Mouse (Mus musculus) midbrain, embryonic 15.5 days (tissue): ENCODE measurements around the gene Gm13090. TPM values are rescaled to one million over a fixed set of nuclear protein-coding genes. Genes with fewer than 3 reads are reported as not detected.

Experiments used
- ATAC-seq: fragments of 200-750 bp; cut with Nextera tagmentation; replicated peaks from 2 replicates; pipeline ENCODE4 v1.8.0; 2017; ENCODE audit warnings: moderate TSS enrichment
- H3K27ac ChIP-seq: fragments of 300-500 bp; sonication (generic); 2 replicates; pipeline ENCODE4 v1.5.1; 2015; ENCODE audit warnings: mild to moderate bottlenecking, inconsistent platforms
- H3K27me3 ChIP-seq: fragments of 300-500 bp; sonication (generic); replicated peaks from 2 replicates; pipeline ENCODE4 v1.6.1; 2015; ENCODE audit warnings: inconsistent platforms
- H3K36me3 ChIP-seq: fragments of 300-500 bp; sonication (generic); replicated peaks from 2 replicates; pipeline ENCODE4 v1.6.1; 2015; ENCODE audit warnings: inconsistent platforms
- H3K4me1 ChIP-seq: fragments of 300-500 bp; sonication (generic); 2 replicates; pipeline ENCODE4 v1.6.1; 2015; ENCODE audit warnings: inconsistent platforms
- H3K4me2 ChIP-seq: fragments of 300-500 bp; sonication (generic); 2 replicates; pipeline ENCODE4 v1.6.1; 2015; ENCODE audit warnings: inconsistent platforms, mild to moderate bottlenecking, moderate library complexity
- H3K4me3 ChIP-seq: fragments of 300-500 bp; sonication (generic); 2 replicates; pipeline ENCODE4 v1.5.1; 2015; ENCODE audit warnings: mild to moderate bottlenecking, inconsistent platforms
- H3K9ac ChIP-seq: fragments of 300-500 bp; sonication (generic); 2 replicates; pipeline ENCODE4 v1.6.1; 2015; ENCODE audit warnings: mild to moderate bottlenecking, inconsistent platforms
- H3K9me3 ChIP-seq: fragments of 300-500 bp; sonication (generic); 2 replicates; pipeline ENCODE4 v1.6.1; 2016; ENCODE audit warnings: inconsistent platforms
- WGBS: fragments of 180-500 bp; shearing (Covaris S2); methylation state at CpG from one replicate; pipeline ENCODE4 v1.1.7; 2015; ENCODE audit warnings: mixed read lengths; 5-methylcytosine and 5-hydroxymethylcytosine counted together
- polyA plus RNA-seq: library from polyadenylated mRNA; unstranded; fragments of >200 nt; fragmentation: Nextera tagmentation; extraction: Ambion mirVana; gene quantifications from 2 replicates; pipeline ENCODE4 v1.2.1, GENCODE M21; 2015

The Gm13090 gene
- polyA plus RNA-seq, 1 experiment from 2014 or later = 0.48 TPM

- Histone ChIP-seq H3K27ac (peak overlapping the region; percentile 100), H3K36me3 (no peaks in the 10 kb centered on the region), H3K4me1 (peaks cover 56% of the 10 kb centered on the region), H3K9ac (peak overlapping the region; percentile 83; the same call in 1 of the 2 replicates), H3K27me3 (no peaks in the 10 kb centered on the region), H3K4me3 (peak overlapping the region; percentile 47), H3K4me2 (peak overlapping the region; percentile 68), H3K9me3 (no peaks in the 10 kb centered on the region)
- no peak; the same call in 1 of the 2 replicates for ATAC-seq
- WGBS = 56% methylated on average over 16 of the region's 16 CpGs
Observed at GRCm38 (mm10) chr4:151129725-151130557, 40.6 kb downstream of the Gm13090 start.

- Histone ChIP-seq H3K9me3 (no peaks in the 10 kb centered on the region), H3K9ac (no peak overlapping the region), H3K4me2 (no peak overlapping the region), H3K36me3 (no peaks in the 10 kb centered on the region), H3K27ac (peak overlapping the region; percentile 100), H3K4me1 (peaks cover 46% of the 10 kb centered on the region), H3K4me3 (no peak overlapping the region), H3K27me3 (no peaks in the 10 kb centered on the region)
- no peak for ATAC-seq
- WGBS = 47% methylated on average over 9 of the region's 9 CpGs
Observed at GRCm38 (mm10) chr4:151130756-151131490, 41.6 kb downstream of the Gm13090 start.

- ATAC-seq = no peak
- H3K4me2 ChIP-seq = no peak overlapping the region
- H3K4me3 ChIP-seq = no peak overlapping the region
- no peaks in the 10 kb centered on the region for H3K9me3 ChIP-seq
- no peaks in the 10 kb centered on the region for H3K36me3 ChIP-seq
- no peaks in the 10 kb centered on the region for H3K27me3 ChIP-seq
- H3K27ac ChIP-seq = no peak overlapping the region
- H3K9ac ChIP-seq = no peak overlapping the region
- peaks cover 31% of the 10 kb centered on the region for H3K4me1 ChIP-seq
- 85% methylated on average over 9 of the region's 9 CpGs for WGBS
Observed at GRCm38 (mm10) chr4:151132493-151132892, 43.1 kb downstream of the Gm13090 start.

- Histone ChIP-seq H3K4me1 (peaks cover 36% of the 10 kb centered on the region), H3K9ac (no peak overlapping the region), H3K4me3 (no peak overlapping the region), H3K9me3 (no peaks in the 10 kb centered on the region), H3K4me2 (no peak overlapping the region), H3K36me3 (no peaks in the 10 kb centered on the region), H3K27ac (no peak overlapping the region), H3K27me3 (no peaks in the 10 kb centered on the region)
- 60% methylated on average over 4 of the region's 4 CpGs for WGBS
- no peak for ATAC-seq
Observed at GRCm38 (mm10) chr4:151133760-151134159, 44.4 kb downstream of the Gm13090 start.

GRCm38 (mm10) chr4:151135491-151135890 is 46.1 kb downstream of the Gm13090 start:
- H3K4me1 ChIP-seq = peaks cover 40% of the 10 kb centered on the region
- no peak overlapping the region for H3K9ac ChIP-seq
- no peaks in the 10 kb centered on the region for H3K36me3 ChIP-seq
- no peak overlapping the region for H3K4me2 ChIP-seq
- H3K27me3 ChIP-seq = no peaks in the 10 kb centered on the region
- no peaks in the 10 kb centered on the region for H3K9me3 ChIP-seq
- H3K4me3 ChIP-seq = no peak overlapping the region
- no peak for ATAC-seq
- 91% methylated on average over 8 of the region's 8 CpGs for WGBS
- H3K27ac ChIP-seq = no peak overlapping the region

- H3K9me3 ChIP-seq = no peaks in the 10 kb centered on the region
- WGBS = 41% methylated on average over 5 of the region's 5 CpGs
- peaks cover 41% of the 10 kb centered on the region for H3K4me1 ChIP-seq
- H3K36me3 ChIP-seq = no peaks in the 10 kb centered on the region
- ATAC-seq = no peak
- no peaks in the 10 kb centered on the region for H3K27me3 ChIP-seq
- H3K27ac ChIP-seq = peak overlapping the region; percentile 94
- peak overlapping the region; percentile 21 for H3K4me2 ChIP-seq
- H3K4me3 ChIP-seq = no peak overlapping the region
- no peak overlapping the region for H3K9ac ChIP-seq
Observed at GRCm38 (mm10) chr4:151137701-151138100, 48.3 kb downstream of the Gm13090 start.

GRCm38 (mm10) chr4:151138135-151138534 is 48.8 kb downstream of the Gm13090 start:
- Histone ChIP-seq H3K9ac (peak overlapping the region; percentile 1; the same call in 1 of the 2 replicates), H3K9me3 (no peaks in the 10 kb centered on the region), H3K4me2 (peak overlapping the region; percentile 55), H3K4me1 (peaks cover 41% of the 10 kb centered on the region), H3K36me3 (no peaks in the 10 kb centered on the region), H3K27ac (peak overlapping the region; percentile 94), H3K27me3 (no peaks in the 10 kb centered on the region), H3K4me3 (no peak overlapping the region)
- no peak for ATAC-seq
- WGBS = 19% methylated on average over 10 of the region's 10 CpGs

GRCm38 (mm10) chr4:151138586-151138985 is 49.2 kb downstream of the Gm13090 start:
- H3K27ac ChIP-seq = peak overlapping the region; percentile 94
- H3K9me3 ChIP-seq = no peaks in the 10 kb centered on the region
- H3K27me3 ChIP-seq = no peaks in the 10 kb centered on the region
- no peak overlapping the region for H3K4me3 ChIP-seq
- no peak for ATAC-seq
- H3K36me3 ChIP-seq = 0 out of 2 replicates have a peak, but pooled peaks cover under 1% of the 10 kb centered on the region
- WGBS = 11% methylated on average over 2 of the region's 2 CpGs
- peak overlapping the region; percentile 1; the same call in 1 of the 2 replicates for H3K9ac ChIP-seq
- H3K4me1 ChIP-seq = peaks cover 41% of the 10 kb centered on the region
- H3K4me2 ChIP-seq = peak overlapping the region; percentile 55

GRCm38 (mm10) chr4:151139053-151139840 is 49.9 kb downstream of the Gm13090 start:
- peak overlapping the region; percentile 11 for H3K4me3 ChIP-seq
- peak overlapping the region; percentile 23 for H3K9ac ChIP-seq
- peak overlapping the region; percentile 94 for H3K27ac ChIP-seq
- 0 out of 2 replicates have a peak, but pooled peaks cover 7% of the 10 kb centered on the region for H3K36me3 ChIP-seq
- H3K9me3 ChIP-seq = no peaks in the 10 kb centered on the region
- ATAC-seq = 0 out of 2 replicates have a peak, but pooled peaks have one; percentile 9
- H3K4me1 ChIP-seq = peaks cover 41% of the 10 kb centered on the region
- 2% methylated on average over 20 of the region's 20 CpGs for WGBS
- H3K4me2 ChIP-seq = peak overlapping the region; percentile 55
- no peaks in the 10 kb centered on the region for H3K27me3 ChIP-seq

GRCm38 (mm10) chr4:151140368-151140982 is 51.1 kb downstream of the Gm13090 start:
- peaks cover 41% of the 10 kb centered on the region for H3K4me1 ChIP-seq
- ATAC-seq = peak; percentile 81
- H3K9ac ChIP-seq = peak overlapping the region; percentile 23; the same call in 1 of the 2 replicates
- peak overlapping the region; percentile 24 for H3K4me3 ChIP-seq
- no peaks in the 10 kb centered on the region for H3K27me3 ChIP-seq
- H3K4me2 ChIP-seq = peak overlapping the region; percentile 55
- 3% methylated on average over 20 of the region's 20 CpGs for WGBS
- H3K9me3 ChIP-seq = no peaks in the 10 kb centered on the region
- peaks cover 8% of the 10 kb centered on the region; the same call in 1 of the 2 replicates for H3K36me3 ChIP-seq
- H3K27ac ChIP-seq = peak overlapping the region; percentile 94
